Mouse (Mus musculus): ENCODE results near the gene Satb1. TPM values are rescaled to one million over a fixed set of nuclear protein-coding genes. Genes with fewer than 3 reads are reported as not detected.
A peak's percentile ranks its signal among the peaks of the same experiment; 100 is the strongest.

Satb1 gene
- polyA plus RNA-seq, 1 experiment, result 43.7 TPM

GRCm38 (mm10) chr17:51829436-51829835, 3.7 kb downstream of the Satb1 start:
- DNase-seq (ENCODE audit: low read depth in 1 of 2, low spot score in 2 of 2), result peak in 1 of 2 experiments; percentile 47

GRCm38 (mm10) chr17:51827922-51828410, 5.1 kb downstream of the Satb1 start:
- Histone ChIP-seq H3K4me1 (ENCODE audit: control insufficient read depth, insufficient read depth, insufficient read length) (peaks cover 6% of the 10 kb centered on the region), H3K36me3 (ENCODE audit: control insufficient read depth, insufficient read depth, low read length) (0 out of 2 replicates have a peak, but pooled peaks cover 1% of the 10 kb centered on the region), H3K27me3 (ENCODE audit: control insufficient read depth, insufficient read depth, low read length) (no peaks in the 10 kb centered on the region), H3K27ac (ENCODE audit: insufficient read depth, low read length) (no peak overlapping the region; the same call in 1 of the 2 replicates), H3K4me3 (ENCODE audit: extremely low read depth, insufficient read depth, insufficient read length) (0 out of 2 replicates have a peak overlapping the region, but pooled peaks have one; percentile 6)
- no peak for TF ChIP-seq CTCF (IDR thresholded peaks at IDR 0.05; ENCODE audit: extremely low read depth, insufficient read depth, insufficient read length, insufficient replicate concordance)
- TF ChIP-seq POLR2A (IDR thresholded peaks at IDR 0.05; ENCODE audit: low read depth, low read length), result no peak
- no peak for DNase-seq (ENCODE audit: low read depth in 1 of 2, low spot score in 2 of 2)
- 41% methylated on average over 8 of the region's 8 CpGs for WGBS

More at GRCm38 (mm10) chr17:51829436-51829835, 3.7 kb downstream of the Satb1 start:
- Histone ChIP-seq H3K4me1 (ENCODE audit: control insufficient read depth, insufficient read depth, insufficient read length) (peaks cover 7% of the 10 kb centered on the region), H3K27me3 (ENCODE audit: control insufficient read depth, insufficient read depth, low read length) (no peaks in the 10 kb centered on the region), H3K36me3 (ENCODE audit: control insufficient read depth, insufficient read depth, low read length) (0 out of 2 replicates have a peak, but pooled peaks cover 1% of the 10 kb centered on the region), H3K4me3 (ENCODE audit: extremely low read depth, insufficient read depth, insufficient read length) (no peak overlapping the region; the same call in 1 of the 2 replicates), H3K27ac (ENCODE audit: insufficient read depth, low read length) (no peak overlapping the region)
- TF ChIP-seq CTCF (IDR thresholded peaks at IDR 0.05; ENCODE audit: extremely low read depth, insufficient read depth, insufficient read length, insufficient replicate concordance) (no peak), POLR2A (IDR thresholded peaks at IDR 0.05; ENCODE audit: low read depth, low read length) (no peak)

- DNase-seq (ENCODE audit: low read depth in 1 of 2, low spot score in 2 of 2), result no peak
- WGBS, result 53% methylated on average over 4 of the region's 4 CpGs
- Histone ChIP-seq H3K36me3 (ENCODE audit: control insufficient read depth, insufficient read depth, low read length) (0 out of 2 replicates have a peak, but pooled peaks cover 1% of the 10 kb centered on the region), H3K4me3 (ENCODE audit: extremely low read depth, insufficient read depth, insufficient read length) (no peak overlapping the region), H3K27ac (ENCODE audit: insufficient read depth, low read length) (no peak overlapping the region), H3K4me1 (ENCODE audit: control insufficient read depth, insufficient read depth, insufficient read length) (peaks cover 6% of the 10 kb centered on the region; the same call in 1 of the 2 replicates), H3K27me3 (ENCODE audit: control insufficient read depth, insufficient read depth, low read length) (no peaks in the 10 kb centered on the region)
- TF ChIP-seq CTCF (IDR thresholded peaks at IDR 0.05; ENCODE audit: extremely low read depth, insufficient read depth, insufficient read length, insufficient replicate concordance) (no peak), POLR2A (IDR thresholded peaks at IDR 0.05; ENCODE audit: low read depth, low read length) (no peak)
These were observed 6.6 kb downstream of the Satb1 start for GRCm38 (mm10) chr17:51826461-51826860.

- Histone ChIP-seq H3K4me3 (ENCODE audit: extremely low read depth, insufficient read depth, insufficient read length) (peak overlapping the region; percentile 1), H3K27ac (ENCODE audit: insufficient read depth, low read length) (peak overlapping the region; percentile 60), H3K27me3 (ENCODE audit: control insufficient read depth, insufficient read depth, low read length) (no peaks in the 10 kb centered on the region), H3K36me3 (ENCODE audit: control insufficient read depth, insufficient read depth, low read length) (0 out of 2 replicates have a peak, but pooled peaks cover 1% of the 10 kb centered on the region), H3K4me1 (ENCODE audit: control insufficient read depth, insufficient read depth, insufficient read length) (peaks cover 2% of the 10 kb centered on the region)
- WGBS, result 5% methylated on average over 6 of the region's 6 CpGs
- peak in 1 of 2 experiments; percentile 55 for DNase-seq (ENCODE audit: low read depth in 1 of 2, low spot score in 2 of 2)
- TF ChIP-seq POLR2A (IDR thresholded peaks at IDR 0.05; ENCODE audit: low read depth, low read length), result no peak
- TF ChIP-seq CTCF (IDR thresholded peaks at IDR 0.05; ENCODE audit: extremely low read depth, insufficient read depth, insufficient read length, insufficient replicate concordance), result no peak
These were observed 18.8 kb downstream of the Satb1 start for GRCm38 (mm10) chr17:51814301-51814700.

GRCm38 (mm10) chr17:51813784-51814120, 19.3 kb downstream of the Satb1 start:
- peaks cover 3% of the 10 kb centered on the region; the same call in 1 of the 2 replicates for H3K36me3 ChIP-seq (ENCODE audit: control insufficient read depth, insufficient read depth, low read length)
- no peaks in the 10 kb centered on the region for H3K27me3 ChIP-seq (ENCODE audit: control insufficient read depth, insufficient read depth, low read length)
- peak overlapping the region; percentile 97 for H3K27ac ChIP-seq (ENCODE audit: insufficient read depth, low read length)
- peak in 1 of 2 experiments; percentile 41 for DNase-seq (ENCODE audit: low read depth in 1 of 2, low spot score in 2 of 2)
- no peak for TF ChIP-seq CTCF (IDR thresholded peaks at IDR 0.05; ENCODE audit: extremely low read depth, insufficient read depth, insufficient read length, insufficient replicate concordance)
- TF ChIP-seq POLR2A (IDR thresholded peaks at IDR 0.05; ENCODE audit: low read depth, low read length), result no peak
- H3K4me3 ChIP-seq (ENCODE audit: extremely low read depth, insufficient read depth, insufficient read length), result peak overlapping the region; percentile 83
- 2% methylated on average over 6 of the region's 6 CpGs for WGBS
- H3K4me1 ChIP-seq (ENCODE audit: control insufficient read depth, insufficient read depth, insufficient read length), result peaks cover 2% of the 10 kb centered on the region

- TF ChIP-seq POLR2A (IDR thresholded peaks at IDR 0.05; ENCODE audit: low read depth, low read length) (no peak), CTCF (IDR thresholded peaks at IDR 0.05; ENCODE audit: extremely low read depth, insufficient read depth, insufficient read length, insufficient replicate concordance) (no peak)
- Histone ChIP-seq H3K4me1 (ENCODE audit: control insufficient read depth, insufficient read depth, insufficient read length) (peaks cover 2% of the 10 kb centered on the region), H3K36me3 (ENCODE audit: control insufficient read depth, insufficient read depth, low read length) (peaks cover 3% of the 10 kb centered on the region; the same call in 1 of the 2 replicates), H3K4me3 (ENCODE audit: extremely low read depth, insufficient read depth, insufficient read length) (peak overlapping the region; percentile 83), H3K27me3 (ENCODE audit: control insufficient read depth, insufficient read depth, low read length) (no peaks in the 10 kb centered on the region), H3K27ac (ENCODE audit: insufficient read depth, low read length) (peak overlapping the region; percentile 97)
- peak in 1 of 2 experiments; percentile 50 for DNase-seq (ENCODE audit: low read depth in 1 of 2, low spot score in 2 of 2)
- WGBS, result 1% methylated on average over 92 of the region's 115 CpGs
These were observed 19.9 kb downstream of the Satb1 start for GRCm38 (mm10) chr17:51812942-51813783.
